Mouse (Mus musculus): ENCODE measurements around the gene Slc3a1.

Slc3a1 gene

GRCm38 (mm10) chr17:85028093-85028739 lies at the start of gene Slc3a1:
Gene Slc3a1 (plus strand): TSS chr17:85028376.
- Histone ChIP-seq H3K27me3 (ENCODE audit: control insufficient read depth, insufficient read depth, low read length, poor library complexity, severe bottlenecking) (no peaks in the 10 kb centered on the region), H3K36me3 (ENCODE audit: control insufficient read depth, insufficient read depth, low read length, poor library complexity, severe bottlenecking) (no peaks in the 10 kb centered on the region)
- no peak for DNase-seq (ENCODE audit: low read depth, low spot score)

- peak; percentile 36 for DNase-seq (ENCODE audit: low read depth, low spot score)
- H3K27me3 ChIP-seq (ENCODE audit: control insufficient read depth, insufficient read depth, low read length, poor library complexity, severe bottlenecking) = no peaks in the 10 kb centered on the region
- no peaks in the 10 kb centered on the region for H3K36me3 ChIP-seq (ENCODE audit: control insufficient read depth, insufficient read depth, low read length, poor library complexity, severe bottlenecking)
These were observed 46.5 kb upstream of the Slc3a1 start for GRCm38 (mm10) chr17:84981721-84982120.

DNA sequence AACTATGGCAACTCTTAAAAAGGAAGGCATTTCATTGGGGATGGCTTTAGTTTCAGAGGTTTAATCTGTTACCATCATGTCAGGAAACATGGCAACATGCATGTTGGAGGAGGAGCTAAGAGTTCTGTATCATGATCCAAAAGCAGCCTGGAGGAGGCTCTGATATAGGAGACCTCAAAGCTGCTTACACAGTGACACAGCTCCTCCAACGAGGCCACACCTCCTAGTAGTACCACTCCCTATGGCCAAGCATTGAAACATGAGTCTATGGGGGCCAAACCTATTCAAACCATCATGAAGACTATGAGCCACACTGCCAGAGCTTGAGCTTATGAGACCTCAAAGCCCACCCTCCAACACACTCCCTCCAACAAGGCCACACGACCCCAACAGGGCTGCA lies 45.4 kb upstream of the Slc3a1 start:
- no peaks in the 10 kb centered on the region for H3K36me3 ChIP-seq (ENCODE audit: control insufficient read depth, insufficient read depth, low read length, poor library complexity, severe bottlenecking)

DNA sequence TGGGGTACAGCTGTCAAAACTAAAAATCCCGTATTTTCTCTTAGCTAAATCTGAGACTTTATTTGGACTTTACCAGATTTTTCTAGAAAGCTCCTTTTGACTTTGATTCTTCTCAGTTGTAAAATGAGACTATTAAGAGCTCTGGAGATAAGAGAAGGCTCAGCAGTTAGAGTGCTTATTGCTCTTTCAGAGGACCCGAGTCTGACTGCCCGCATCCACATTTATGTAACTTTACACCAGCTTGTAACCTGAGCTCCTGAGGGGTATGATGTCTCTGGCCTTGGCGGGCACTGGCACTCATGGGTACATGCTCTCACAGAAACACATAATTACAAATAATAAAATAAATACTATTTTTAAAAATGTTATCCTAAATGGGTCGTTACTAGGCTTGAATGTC lies 41.8 kb upstream of the Slc3a1 start:
- H3K27me3 ChIP-seq (ENCODE audit: control insufficient read depth, insufficient read depth, low read length, poor library complexity, severe bottlenecking) = no peaks in the 10 kb centered on the region
- H3K36me3 ChIP-seq (ENCODE audit: control insufficient read depth, insufficient read depth, low read length, poor library complexity, severe bottlenecking) = no peaks in the 10 kb centered on the region
- DNase-seq (ENCODE audit: low read depth, low spot score) = no peak

More for the DNA sequence above, 45.4 kb upstream of the Slc3a1 start:
- no peaks in the 10 kb centered on the region for H3K27me3 ChIP-seq (ENCODE audit: control insufficient read depth, insufficient read depth, low read length, poor library complexity, severe bottlenecking)
- DNase-seq (ENCODE audit: low read depth, low spot score) = no peak

DNA sequence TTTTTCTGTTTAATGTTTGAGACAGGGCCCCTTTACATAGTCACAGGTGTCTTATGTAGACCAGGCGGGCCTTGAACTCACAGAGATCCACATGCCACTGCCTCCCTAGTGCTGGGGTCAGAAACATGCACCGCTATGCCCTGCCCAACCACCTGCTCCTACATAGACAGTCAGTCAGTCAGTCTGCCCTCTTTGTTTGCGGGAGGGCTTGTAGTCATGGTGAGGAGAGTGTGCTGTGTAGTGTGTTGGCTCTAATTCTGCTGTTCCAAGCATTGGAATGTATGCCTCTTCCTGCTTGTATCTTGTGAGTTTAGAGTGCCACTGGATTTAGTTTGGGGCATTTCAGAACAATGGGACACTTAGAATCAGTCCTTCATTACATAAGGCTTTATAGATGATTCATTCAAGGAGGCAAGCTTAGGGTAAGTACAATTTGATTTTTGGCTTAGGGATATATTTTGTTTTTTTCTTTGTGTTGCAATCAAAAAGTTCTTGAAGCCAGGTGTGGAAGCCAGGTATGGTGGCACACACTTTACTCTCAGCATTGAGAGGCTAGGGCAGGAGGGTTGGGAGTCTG lies 40.3 kb upstream of the Slc3a1 start:
- Histone ChIP-seq H3K36me3 (ENCODE audit: control insufficient read depth, insufficient read depth, low read length, poor library complexity, severe bottlenecking) (no peaks in the 10 kb centered on the region), H3K27me3 (ENCODE audit: control insufficient read depth, insufficient read depth, low read length, poor library complexity, severe bottlenecking) (no peaks in the 10 kb centered on the region)
- no peak for DNase-seq (ENCODE audit: low read depth, low spot score)

- no peaks in the 10 kb centered on the region for H3K27me3 ChIP-seq (ENCODE audit: control insufficient read depth, insufficient read depth, low read length, poor library complexity, severe bottlenecking)
- no peak for DNase-seq (ENCODE audit: low read depth, low spot score)
These were observed 39.7 kb upstream of the Slc3a1 start for GRCm38 (mm10) chr17:84988514-84988913.

GRCm38 (mm10) chr17:84995844-84996243 lies 32.3 kb upstream of the Slc3a1 start:
- no peaks in the 10 kb centered on the region for H3K27me3 ChIP-seq (ENCODE audit: control insufficient read depth, insufficient read depth, low read length, poor library complexity, severe bottlenecking)
- no peak for DNase-seq (ENCODE audit: low read depth, low spot score)
- H3K36me3 ChIP-seq (ENCODE audit: control insufficient read depth, insufficient read depth, low read length, poor library complexity, severe bottlenecking) = no peaks in the 10 kb centered on the region

More at GRCm38 (mm10) chr17:84988514-84988913, 39.7 kb upstream of the Slc3a1 start:
- no peaks in the 10 kb centered on the region for H3K36me3 ChIP-seq (ENCODE audit: control insufficient read depth, insufficient read depth, low read length, poor library complexity, severe bottlenecking)

- peak; percentile 22 for DNase-seq (ENCODE audit: low read depth, low spot score)
- no peaks in the 10 kb centered on the region for H3K27me3 ChIP-seq (ENCODE audit: control insufficient read depth, insufficient read depth, low read length, poor library complexity, severe bottlenecking)
These were observed 30.5 kb upstream of the Slc3a1 start for GRCm38 (mm10) chr17:84997639-84998038.

GRCm38 (mm10) chr17:84999636-85000035 lies 28.5 kb upstream of the Slc3a1 start:
- DNase-seq (ENCODE audit: low read depth, low spot score) = peak; percentile 37

More at GRCm38 (mm10) chr17:84997639-84998038, 30.5 kb upstream of the Slc3a1 start:
- no peaks in the 10 kb centered on the region for H3K36me3 ChIP-seq (ENCODE audit: control insufficient read depth, insufficient read depth, low read length, poor library complexity, severe bottlenecking)

GRCm38 (mm10) chr17:85013485-85013884 lies 14.7 kb upstream of the Slc3a1 start:
- DNase-seq (ENCODE audit: low read depth, low spot score) = no peak
- H3K27me3 ChIP-seq (ENCODE audit: control insufficient read depth, insufficient read depth, low read length, poor library complexity, severe bottlenecking) = no peaks in the 10 kb centered on the region
- no peaks in the 10 kb centered on the region; the same call in 1 of the 2 replicates for H3K36me3 ChIP-seq (ENCODE audit: control insufficient read depth, insufficient read depth, low read length, poor library complexity, severe bottlenecking)

More at GRCm38 (mm10) chr17:84999636-85000035, 28.5 kb upstream of the Slc3a1 start:
- Histone ChIP-seq H3K27me3 (ENCODE audit: control insufficient read depth, insufficient read depth, low read length, poor library complexity, severe bottlenecking) (no peaks in the 10 kb centered on the region), H3K36me3 (ENCODE audit: control insufficient read depth, insufficient read depth, low read length, poor library complexity, severe bottlenecking) (peaks cover 3% of the 10 kb centered on the region; the same call in 1 of the 2 replicates)

GRCm38 (mm10) chr17:85014632-85015031 lies 13.5 kb upstream of the Slc3a1 start:
- no peak for DNase-seq (ENCODE audit: low read depth, low spot score)
- H3K36me3 ChIP-seq (ENCODE audit: control insufficient read depth, insufficient read depth, low read length, poor library complexity, severe bottlenecking) = no peaks in the 10 kb centered on the region; the same call in 1 of the 2 replicates
- no peaks in the 10 kb centered on the region for H3K27me3 ChIP-seq (ENCODE audit: control insufficient read depth, insufficient read depth, low read length, poor library complexity, severe bottlenecking)

DNA sequence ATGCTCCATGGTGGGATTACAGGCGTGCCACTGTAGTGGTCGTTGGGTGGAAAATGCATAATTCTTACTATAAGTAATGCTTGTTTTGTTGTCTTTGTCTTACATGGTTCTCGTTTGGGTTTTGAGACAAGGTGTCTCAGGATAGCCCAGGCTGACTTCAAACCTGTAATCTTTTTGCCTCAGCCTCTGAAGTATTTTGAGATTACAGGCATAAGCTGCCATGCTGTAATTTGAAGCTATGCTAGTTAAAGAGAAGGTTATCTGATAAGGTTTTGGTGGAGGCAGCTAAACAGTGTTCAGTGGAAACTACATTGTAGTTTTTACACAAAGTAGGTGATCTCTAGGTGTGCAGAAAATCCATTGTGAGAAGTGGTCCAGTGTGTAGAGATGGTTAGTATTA lies 9.8 kb upstream of the Slc3a1 start:
- H3K36me3 ChIP-seq (ENCODE audit: control insufficient read depth, insufficient read depth, low read length, poor library complexity, severe bottlenecking) = no peaks in the 10 kb centered on the region
- no peak for DNase-seq (ENCODE audit: low read depth, low spot score)
- H3K27me3 ChIP-seq (ENCODE audit: control insufficient read depth, insufficient read depth, low read length, poor library complexity, severe bottlenecking) = no peaks in the 10 kb centered on the region

- peak; percentile 19 for DNase-seq (ENCODE audit: low read depth, low spot score)
- no peaks in the 10 kb centered on the region for H3K27me3 ChIP-seq (ENCODE audit: control insufficient read depth, insufficient read depth, low read length, poor library complexity, severe bottlenecking)
- no peaks in the 10 kb centered on the region for H3K36me3 ChIP-seq (ENCODE audit: control insufficient read depth, insufficient read depth, low read length, poor library complexity, severe bottlenecking)
These were observed 9.4 kb upstream of the Slc3a1 start for GRCm38 (mm10) chr17:85018794-85019193.

DNA sequence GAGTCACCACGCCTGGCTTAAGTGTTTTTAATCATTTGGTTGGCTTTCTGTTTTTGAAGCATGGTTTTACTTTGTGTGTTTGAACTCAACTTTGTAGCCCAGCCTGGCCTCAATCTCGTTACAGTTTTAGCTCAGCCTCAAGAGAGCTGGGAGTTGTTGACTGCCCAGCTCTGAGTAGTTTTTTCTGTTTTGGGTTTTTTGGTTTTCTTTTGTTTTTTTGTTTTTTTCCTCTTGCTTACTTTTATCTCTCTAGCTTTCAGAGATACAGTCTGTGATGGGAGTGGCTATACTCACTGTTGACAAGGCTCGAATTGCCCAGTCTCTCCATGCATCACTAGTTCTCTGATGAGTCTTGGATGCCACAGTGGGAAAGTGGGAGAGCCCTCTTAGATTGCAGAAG lies 7.8 kb upstream of the Slc3a1 start:
- DNase-seq (ENCODE audit: low read depth, low spot score) = no peak
- Histone ChIP-seq H3K27me3 (ENCODE audit: control insufficient read depth, insufficient read depth, low read length, poor library complexity, severe bottlenecking) (no peaks in the 10 kb centered on the region), H3K36me3 (ENCODE audit: control insufficient read depth, insufficient read depth, low read length, poor library complexity, severe bottlenecking) (no peaks in the 10 kb centered on the region)

DNA sequence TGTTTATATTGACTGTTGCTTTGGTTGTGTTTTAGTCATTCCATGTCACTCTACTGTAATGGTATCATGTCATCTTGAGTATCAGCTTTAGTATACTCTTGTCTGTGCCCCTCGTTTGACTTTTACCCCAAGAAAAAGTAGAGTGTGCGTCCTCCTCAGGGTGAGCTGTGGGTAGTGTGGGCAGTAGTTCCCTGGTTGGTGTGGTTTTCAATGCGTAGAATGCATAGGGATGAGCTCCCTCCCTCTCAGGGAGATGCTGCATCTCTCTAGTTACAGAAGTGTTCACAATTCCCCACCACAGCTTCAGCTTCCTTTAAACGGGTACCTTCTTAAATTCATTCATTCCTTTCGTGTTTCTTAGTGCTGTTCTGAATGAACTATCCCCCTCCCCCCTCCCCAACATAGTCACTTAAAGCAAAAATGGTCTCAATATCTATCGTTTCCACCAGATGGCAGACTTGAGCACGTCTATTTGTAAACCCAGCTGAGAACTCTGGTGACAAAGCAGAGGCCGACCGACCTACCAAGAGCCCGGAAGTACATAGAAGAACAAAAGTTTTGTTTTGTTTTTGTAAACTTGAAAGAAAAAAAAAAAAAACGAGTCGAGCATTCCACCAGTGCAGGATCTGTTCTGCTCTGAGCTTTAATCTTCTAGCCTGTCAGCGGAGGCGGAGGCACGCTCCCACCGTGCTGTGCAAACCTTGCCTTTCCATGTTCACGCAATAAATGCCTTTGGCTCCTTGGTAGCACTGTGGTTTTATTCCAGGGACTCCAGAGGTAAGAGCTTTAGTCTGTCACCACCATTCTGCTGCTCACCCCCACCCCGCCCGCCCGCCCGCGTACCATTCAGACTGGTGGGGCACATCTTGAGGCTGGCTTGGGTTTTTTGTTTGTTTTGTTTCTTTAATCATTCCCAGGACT lies 4.7 kb upstream of the Slc3a1 start:
- peak; percentile 82 for DNase-seq (ENCODE audit: low read depth, low spot score)
- Histone ChIP-seq H3K27me3 (ENCODE audit: control insufficient read depth, insufficient read depth, low read length, poor library complexity, severe bottlenecking) (no peaks in the 10 kb centered on the region), H3K36me3 (ENCODE audit: control insufficient read depth, insufficient read depth, low read length, poor library complexity, severe bottlenecking) (no peaks in the 10 kb centered on the region)
